Mouse (Mus musculus) cerebellum, adult 2 months (tissue): ENCODE data around the gene Scpep1.

Experiments
- CTCF ChIP-seq: fragments of 200-500 bp; IDR thresholded peaks from 2 replicates; pipeline ENCODE4 v1.5.1; 2011; ENCODE audit warnings: low read depth, mild to moderate bottlenecking, control low read depth, low read length, moderate library complexity, borderline replicate concordance; ENCODE audit not compliant: insufficient read depth
- POLR2A ChIP-seq: fragments of 200-500 bp; IDR thresholded peaks from 2 replicates; pipeline ENCODE4 v1.6.1; 2011; ENCODE audit warnings: low read length, control low read depth, borderline replicate concordance; ENCODE audit not compliant: insufficient read depth

DNA sequence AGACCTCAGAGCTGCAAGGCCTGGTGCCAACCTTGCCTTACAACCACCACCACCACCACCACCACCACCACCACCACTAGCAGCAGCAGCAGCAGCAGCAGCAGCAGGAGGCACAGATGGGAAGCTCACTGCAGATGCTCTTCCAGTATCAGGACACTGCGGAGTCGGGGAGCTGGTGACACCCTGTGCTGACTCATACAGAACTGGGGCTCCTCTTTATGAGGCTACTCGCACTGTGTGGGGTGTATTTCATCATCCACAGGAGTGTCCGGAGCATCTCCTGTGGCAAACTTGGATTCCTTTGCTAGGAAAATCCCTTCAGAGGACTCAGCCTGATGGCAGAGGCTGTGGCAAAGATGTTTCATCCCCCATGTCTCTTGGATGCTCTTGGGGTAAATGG lies 15.6 kb downstream of the Scpep1 start:
- TF ChIP-seq CTCF (no peak), POLR2A (no peak)
